Mouse (Mus musculus) heart, embryonic 10.5 days (tissue): Measurements from ENCODE around the gene Sec23b. TPM values are rescaled to one million over a fixed set of nuclear protein-coding genes. Genes with fewer than 3 reads are reported as not detected.

Experiments used
- DNase-seq: peaks from one replicate; pipeline ENCODE4 v3.0.0-alpha.2; 2017; ENCODE audit warnings: low spot score
- H3K27ac ChIP-seq: fragments of 300-500 bp; sonication (generic); 2 replicates; pipeline ENCODE4 v1.5.1; 2016; ENCODE audit warnings: mild to moderate bottlenecking
- H3K27me3 ChIP-seq: fragments of 300-500 bp; sonication (generic); 2 replicates; pipeline ENCODE4 v1.6.1; 2016; ENCODE audit warnings: mild to moderate bottlenecking; ENCODE audit not compliant: poor library complexity, insufficient read depth, severe bottlenecking
- H3K36me3 ChIP-seq: fragments of 300-500 bp; sonication (generic); 2 replicates; pipeline ENCODE4 v1.6.1; 2016; ENCODE audit warnings: mild to moderate bottlenecking, moderate library complexity
- H3K4me1 ChIP-seq: fragments of 300-500 bp; sonication (generic); 2 replicates; pipeline ENCODE4 v1.6.1; 2016; ENCODE audit warnings: mild to moderate bottlenecking
- H3K4me3 ChIP-seq: fragments of 300-500 bp; sonication (generic); 2 replicates; pipeline ENCODE4 v1.5.1; 2016; ENCODE audit warnings: mild to moderate bottlenecking, moderate library complexity
- H3K9me3 ChIP-seq: fragments of 300-500 bp; sonication (generic); 2 replicates; pipeline ENCODE4 v1.6.1; 2016; ENCODE audit warnings: mild to moderate bottlenecking, moderate library complexity
- WGBS: fragments of 180-500 bp; shearing (Covaris S2); methylation state at CpG from one replicate; pipeline ENCODE4 v1.1.7; 2016; 5-methylcytosine and 5-hydroxymethylcytosine counted together
- polyA plus RNA-seq: library from polyadenylated mRNA; unstranded; fragments of >200 nt; fragmentation: Nextera tagmentation; extraction: Ambion mirVana; gene quantifications from 2 replicates; pipeline ENCODE4 v1.2.1, GENCODE M21; 2016

Gene Sec23b
- polyA plus RNA-seq, result 68.4 and 77.7 TPM in 2 replicates

DNA sequence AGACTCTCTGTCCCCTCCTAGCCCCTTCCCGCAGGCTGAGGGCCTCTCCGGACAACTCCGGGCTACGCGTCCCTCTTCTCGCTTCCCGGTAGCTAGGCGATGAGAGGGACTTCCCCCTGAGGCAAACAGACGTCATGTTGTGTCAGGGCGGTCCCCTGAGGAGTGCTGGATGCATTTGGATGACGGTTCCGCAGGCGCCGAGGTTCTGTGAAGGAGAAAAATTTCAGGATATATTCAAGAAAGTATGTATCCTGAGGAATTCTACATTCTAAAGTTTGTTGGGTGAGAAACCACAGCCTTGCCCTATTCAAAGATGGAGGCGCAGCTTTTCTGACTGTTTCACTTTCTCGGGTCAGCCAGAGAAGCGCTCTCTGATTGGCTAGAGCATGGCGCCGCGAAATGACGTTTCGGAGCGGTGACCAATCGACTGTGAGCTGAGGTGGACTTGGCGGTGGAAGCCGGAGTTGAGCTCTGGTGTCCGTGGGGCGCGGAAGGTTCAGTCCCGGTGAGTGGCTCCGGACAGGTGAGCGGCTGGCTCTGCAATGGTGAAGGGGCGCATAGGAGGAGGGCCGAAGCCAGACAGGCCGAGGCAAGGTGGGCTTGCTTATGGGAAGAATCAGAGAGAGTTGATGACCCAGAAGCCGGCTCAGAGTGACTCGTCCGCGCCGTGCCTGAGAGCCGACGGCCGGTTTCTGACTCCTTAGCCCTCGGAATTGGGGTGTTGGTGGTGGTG, at the start of gene Sec23b:
Sec23b (plus strand) TSS at position 410 of the 733 bp plus-strand sequence.
- peak within 1 kb of the TSS; percentile 94 for H3K27ac ChIP-seq
- peak; percentile 98 for DNase-seq
- H3K36me3 ChIP-seq, result peaks cover 15% of the 10 kb centered on the region
- WGBS, result under 1% methylated on average over 44 of the region's 44 CpGs
- peaks cover 11% of the 10 kb centered on the region; the same call in 1 of the 2 replicates for H3K4me1 ChIP-seq
- H3K27me3 ChIP-seq, result no peaks in the 10 kb centered on the region
- H3K9me3 ChIP-seq, result no peaks in the 10 kb centered on the region
- H3K4me3 ChIP-seq, result peak within 1 kb of the TSS; percentile 94

DNA sequence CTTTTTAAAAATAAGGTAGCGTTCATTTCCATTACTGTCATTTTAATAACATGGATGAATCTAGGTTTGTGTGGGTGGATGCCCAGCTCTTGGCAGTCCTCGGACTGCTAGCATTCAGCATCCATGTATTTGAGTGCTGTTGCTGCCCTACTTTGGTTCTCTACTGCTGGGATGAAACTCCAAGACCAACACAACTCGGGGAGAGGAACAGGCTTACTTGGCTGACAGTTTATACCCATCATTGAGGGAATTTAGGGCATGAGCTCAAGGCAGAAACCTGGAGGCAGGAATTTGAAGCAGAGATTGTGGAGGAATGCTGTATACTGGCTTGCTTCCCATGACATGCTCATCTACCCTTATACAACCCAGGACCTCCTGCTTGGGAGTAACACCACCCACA, 41.4 kb upstream of the Sec23b start:
- Histone ChIP-seq H3K4me1 (0 out of 2 replicates have a peak, but pooled peaks cover 3% of the 10 kb centered on the region), H3K27ac (no peak overlapping the region), H3K9me3 (no peaks in the 10 kb centered on the region), H3K27me3 (no peaks in the 10 kb centered on the region), H3K36me3 (no peaks in the 10 kb centered on the region), H3K4me3 (no peak overlapping the region)
- peak; percentile 16 for DNase-seq
- 84% methylated on average over 3 of the region's 3 CpGs for WGBS

DNA sequence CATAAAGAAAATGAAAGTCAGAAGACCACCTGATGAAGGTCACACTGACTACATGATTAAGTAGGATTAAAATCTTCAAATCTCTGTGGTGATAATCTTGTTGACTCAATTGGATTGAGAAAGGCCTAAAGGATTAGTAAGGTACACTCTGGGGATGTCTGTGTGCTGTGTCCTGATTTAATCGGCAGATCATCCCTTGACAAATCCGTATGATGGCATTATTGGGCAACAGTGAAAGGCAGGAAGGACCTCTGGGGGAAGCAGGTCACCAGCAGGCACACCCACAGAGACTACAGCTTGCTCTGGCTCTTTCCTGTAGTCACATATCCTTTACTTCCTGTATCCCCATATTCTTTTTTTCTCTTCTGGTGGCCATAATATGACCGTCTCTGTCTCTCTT, 36.3 kb upstream of the Sec23b start:
- Histone ChIP-seq H3K4me1 (0 out of 2 replicates have a peak, but pooled peaks cover 3% of the 10 kb centered on the region), H3K4me3 (no peak overlapping the region), H3K36me3 (no peaks in the 10 kb centered on the region), H3K9me3 (no peaks in the 10 kb centered on the region), H3K27ac (no peak overlapping the region), H3K27me3 (no peaks in the 10 kb centered on the region)
- no peak for DNase-seq
- 69% methylated on average over 3 of the region's 3 CpGs for WGBS

DNA sequence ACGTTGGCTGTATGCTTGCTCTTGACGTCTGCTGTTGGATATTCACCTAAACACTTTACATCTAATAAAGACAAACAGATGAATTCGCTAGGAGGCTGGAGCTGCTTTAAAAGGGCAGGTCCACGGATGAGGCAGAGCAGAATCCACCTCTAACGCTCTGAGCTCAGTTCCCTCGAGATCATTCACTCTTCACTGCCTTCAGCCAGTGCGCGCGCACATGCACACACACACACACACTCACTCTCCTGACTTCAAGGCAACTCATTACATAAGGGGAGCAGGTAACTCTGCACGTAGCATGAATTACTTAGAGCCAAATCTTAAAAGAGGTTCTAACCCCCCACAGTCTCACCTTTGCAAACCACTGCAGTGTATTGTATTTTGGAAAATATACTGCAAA, 30.2 kb upstream of the Sec23b start:
- peaks cover 8% of the 10 kb centered on the region for H3K4me1 ChIP-seq
- no peaks in the 10 kb centered on the region for H3K9me3 ChIP-seq
- 0 out of 2 replicates have a peak, but pooled peaks cover 2% of the 10 kb centered on the region for H3K36me3 ChIP-seq
- H3K27me3 ChIP-seq, result no peaks in the 10 kb centered on the region
- DNase-seq, result no peak
- no peak overlapping the region for H3K4me3 ChIP-seq
- H3K27ac ChIP-seq, result no peak overlapping the region
- WGBS, result 53% methylated on average over 10 of the region's 10 CpGs

DNA sequence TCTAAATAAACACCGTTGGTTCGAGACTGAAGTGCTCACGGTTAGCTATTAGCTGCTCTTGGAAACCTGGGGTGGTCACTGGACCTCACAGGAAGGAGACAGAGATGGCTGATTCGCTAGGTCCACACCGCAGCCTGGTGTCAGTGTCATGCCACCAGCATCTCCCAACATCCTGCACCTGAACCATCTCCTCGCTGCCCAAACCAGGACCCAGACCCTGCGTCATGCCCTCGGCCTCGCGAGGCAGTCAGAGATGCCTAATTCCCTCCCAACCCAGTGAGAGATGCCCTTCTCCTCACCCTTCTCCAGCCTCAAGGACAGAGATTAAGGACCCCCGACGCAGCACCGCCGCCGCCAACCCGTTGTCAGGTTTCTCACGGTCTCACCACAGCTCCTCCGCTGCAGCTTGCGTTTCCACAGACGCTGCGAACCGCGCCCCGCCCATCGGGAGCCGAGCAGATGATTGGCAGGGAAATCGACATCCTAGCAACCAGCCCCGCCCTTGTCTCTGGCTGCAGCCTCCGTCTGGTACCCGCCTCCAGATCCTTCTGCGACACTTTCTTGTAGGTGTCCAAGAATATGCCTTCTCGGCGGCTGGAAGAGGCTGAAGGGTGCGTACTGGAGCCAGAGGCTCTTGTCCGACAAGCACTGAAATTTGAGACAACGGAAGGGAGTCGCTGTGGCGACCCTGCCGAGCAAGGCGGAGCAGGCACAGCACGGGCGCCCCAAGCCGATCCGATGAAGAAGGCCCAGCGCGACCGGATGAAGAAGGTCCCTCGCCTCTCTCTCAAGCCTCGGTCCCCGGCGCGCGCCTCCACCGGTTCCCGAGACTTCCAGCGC, 28.8 kb upstream of the Sec23b start, which contains the start of the genes Dzank1 and Polr3f:
Dzank1 (minus strand) TSS at position 434 of the 840 bp plus-strand sequence.
Polr3f (plus strand) TSS at position 738 of the 840 bp plus-strand sequence.
- peak; percentile 99 for DNase-seq
- Histone ChIP-seq H3K4me1 (peaks cover 8% of the 10 kb centered on the region), H3K27ac (peak within 1 kb of the TSS; percentile 93), H3K9me3 (no peaks in the 10 kb centered on the region), H3K27me3 (no peaks in the 10 kb centered on the region), H3K4me3 (peak within 1 kb of the TSS; percentile 97), H3K36me3 (peaks cover 11% of the 10 kb centered on the region)
- 1% methylated on average over 56 of the region's 56 CpGs for WGBS

DNA sequence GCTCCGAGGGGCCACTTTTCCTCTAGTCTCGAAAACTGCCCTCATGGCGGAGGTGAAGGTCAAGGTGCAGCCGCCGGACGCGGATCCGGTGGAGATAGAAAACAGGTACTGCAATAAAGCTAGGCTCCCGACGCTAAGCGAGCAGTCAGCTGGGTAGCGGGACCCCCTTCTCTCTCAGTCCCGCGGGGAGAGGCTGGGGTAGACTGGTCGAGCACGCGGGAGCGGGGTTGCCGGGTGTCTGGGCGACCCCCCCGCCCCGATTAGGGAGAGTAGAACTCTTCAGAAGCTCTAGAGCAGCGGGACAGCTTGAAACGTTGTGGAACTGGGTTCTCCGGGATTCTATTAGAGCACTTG, 28.2 kb upstream of the Sec23b start:
- under 1% methylated on average over 25 of the region's 25 CpGs for WGBS
- Histone ChIP-seq H3K27ac (peak overlapping the region; percentile 93), H3K4me3 (peak overlapping the region; percentile 97), H3K27me3 (no peaks in the 10 kb centered on the region), H3K9me3 (no peaks in the 10 kb centered on the region), H3K36me3 (peaks cover 16% of the 10 kb centered on the region), H3K4me1 (peaks cover 8% of the 10 kb centered on the region)
- DNase-seq, result no peak

DNA sequence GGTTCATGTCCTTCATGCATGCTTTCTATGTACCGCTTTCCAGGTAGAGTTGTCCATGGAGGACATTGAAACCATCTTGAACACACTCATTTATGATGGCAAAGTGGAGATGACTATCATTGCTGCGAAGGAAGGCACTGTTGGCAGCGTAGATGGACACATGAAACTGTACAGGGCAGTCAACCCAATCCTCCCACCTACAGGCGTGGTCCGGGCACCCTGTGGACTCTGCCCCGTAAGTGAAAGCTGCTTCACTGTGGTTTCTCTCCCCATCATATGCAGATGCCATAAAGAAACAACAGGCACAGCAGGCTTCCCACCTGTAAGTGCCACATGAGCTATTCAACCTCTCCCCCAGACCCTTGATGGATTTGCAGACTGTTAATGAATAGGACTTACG, 18.9 kb upstream of the Sec23b start:
- no peak overlapping the region for H3K27ac ChIP-seq
- H3K27me3 ChIP-seq, result no peaks in the 10 kb centered on the region
- H3K9me3 ChIP-seq, result no peaks in the 10 kb centered on the region
- no peak overlapping the region for H3K4me3 ChIP-seq
- WGBS, result 93% methylated on average over 7 of the region's 7 CpGs
- H3K36me3 ChIP-seq, result peaks cover 94% of the 10 kb centered on the region
- DNase-seq, result no peak
- no peaks in the 10 kb centered on the region for H3K4me1 ChIP-seq

DNA sequence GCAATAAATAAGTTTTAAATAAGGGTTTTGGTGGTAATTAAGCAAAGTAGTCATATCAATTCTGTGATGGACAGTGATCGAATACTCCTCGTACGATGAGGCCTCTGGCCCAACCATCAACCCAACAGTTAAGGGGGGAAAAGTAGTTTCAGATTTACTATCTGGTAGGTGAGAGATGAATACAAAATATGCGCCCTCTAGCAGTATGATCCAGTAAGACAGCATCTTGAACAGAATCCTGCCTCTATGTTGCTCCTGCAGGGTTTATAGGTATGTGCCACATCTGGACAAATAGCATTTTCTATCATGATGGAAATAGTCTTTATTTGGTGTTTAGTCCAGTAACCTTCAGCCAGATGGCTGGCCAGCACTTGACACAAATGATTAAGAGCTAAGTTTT, 14.8 kb upstream of the Sec23b start:
- H3K36me3 ChIP-seq, result peaks cover 85% of the 10 kb centered on the region
- H3K27ac ChIP-seq, result no peak overlapping the region
- no peaks in the 10 kb centered on the region for H3K9me3 ChIP-seq
- DNase-seq, result no peak
- H3K27me3 ChIP-seq, result no peaks in the 10 kb centered on the region
- H3K4me1 ChIP-seq, result no peaks in the 10 kb centered on the region
- WGBS, result 90% methylated on average over 4 of the region's 4 CpGs
- no peak overlapping the region for H3K4me3 ChIP-seq

DNA sequence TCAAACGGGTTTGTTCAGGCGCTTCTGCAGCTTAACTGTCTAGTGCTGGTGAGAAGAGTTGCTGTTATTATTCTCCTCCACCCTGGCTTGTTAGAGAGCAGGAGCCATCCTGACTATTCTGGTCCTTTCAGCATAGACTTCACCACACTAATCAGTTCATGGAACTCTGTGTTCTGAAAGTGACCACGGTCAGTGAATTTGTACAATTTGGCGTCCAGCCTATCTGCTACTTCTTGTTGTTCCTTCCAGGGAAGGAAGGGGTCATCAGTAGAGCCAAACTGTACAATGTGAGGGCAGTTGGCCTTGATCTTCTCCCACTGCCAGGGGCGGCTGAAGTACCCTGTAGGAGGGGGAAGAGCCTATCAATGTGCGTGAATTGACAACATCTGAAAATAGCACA, 12.4 kb upstream of the Sec23b start:
- WGBS, result 75% methylated on average over 6 of the region's 6 CpGs
- peaks cover 81% of the 10 kb centered on the region for H3K36me3 ChIP-seq
- no peak for DNase-seq
- no peak overlapping the region for H3K27ac ChIP-seq
- no peaks in the 10 kb centered on the region for H3K4me1 ChIP-seq
- H3K27me3 ChIP-seq, result no peaks in the 10 kb centered on the region
- H3K4me3 ChIP-seq, result no peak overlapping the region
- H3K9me3 ChIP-seq, result no peaks in the 10 kb centered on the region

DNA sequence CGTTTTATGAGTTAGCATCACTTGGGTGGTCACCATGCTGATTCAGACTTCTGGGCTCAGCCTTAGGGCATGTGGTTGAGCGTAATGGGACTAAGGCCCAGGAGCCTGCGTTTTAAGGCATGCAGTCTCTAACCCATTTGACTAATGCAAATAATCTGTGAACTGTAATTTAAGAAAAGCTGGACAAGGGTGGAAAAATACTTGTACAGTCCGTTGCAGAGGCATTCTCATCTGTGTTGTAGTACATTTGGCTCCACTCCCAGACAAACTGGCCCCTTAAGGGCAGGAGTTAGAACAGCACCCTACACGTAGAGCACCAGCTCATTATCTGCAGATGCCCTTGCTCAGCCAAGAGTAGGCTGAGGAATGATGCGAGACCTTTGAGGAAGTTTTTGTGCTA, 11.4 kb upstream of the Sec23b start:
- DNase-seq, result no peak
- no peak overlapping the region for H3K27ac ChIP-seq
- no peaks in the 10 kb centered on the region for H3K27me3 ChIP-seq
- no peak overlapping the region for H3K4me3 ChIP-seq
- no peaks in the 10 kb centered on the region for H3K9me3 ChIP-seq
- H3K36me3 ChIP-seq, result peaks cover 71% of the 10 kb centered on the region
- 77% methylated on average over 6 of the region's 6 CpGs for WGBS
- H3K4me1 ChIP-seq, result no peaks in the 10 kb centered on the region

DNA sequence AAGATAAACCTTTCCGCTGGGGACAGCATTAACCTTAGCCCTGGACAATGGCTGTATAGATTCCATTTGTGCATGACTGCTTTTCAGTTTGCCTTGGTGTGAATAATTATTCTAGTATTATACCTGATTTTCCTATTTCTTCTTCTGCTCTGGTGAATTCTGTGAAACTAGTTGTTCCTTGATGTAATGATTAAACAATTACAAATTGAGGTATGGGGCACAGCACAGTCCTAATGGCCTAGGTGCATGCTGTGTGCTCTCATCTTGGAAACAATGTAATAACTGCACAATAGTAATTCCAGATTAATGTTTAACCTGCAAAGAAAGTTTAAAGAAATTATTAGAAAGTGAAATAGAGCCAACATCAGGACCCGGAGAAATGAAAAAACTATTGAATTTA, 11.0 kb upstream of the Sec23b start:
- WGBS, result 87% methylated on average over 2 of the region's 2 CpGs
- Histone ChIP-seq H3K4me1 (no peaks in the 10 kb centered on the region), H3K36me3 (peaks cover 67% of the 10 kb centered on the region)

DNA sequence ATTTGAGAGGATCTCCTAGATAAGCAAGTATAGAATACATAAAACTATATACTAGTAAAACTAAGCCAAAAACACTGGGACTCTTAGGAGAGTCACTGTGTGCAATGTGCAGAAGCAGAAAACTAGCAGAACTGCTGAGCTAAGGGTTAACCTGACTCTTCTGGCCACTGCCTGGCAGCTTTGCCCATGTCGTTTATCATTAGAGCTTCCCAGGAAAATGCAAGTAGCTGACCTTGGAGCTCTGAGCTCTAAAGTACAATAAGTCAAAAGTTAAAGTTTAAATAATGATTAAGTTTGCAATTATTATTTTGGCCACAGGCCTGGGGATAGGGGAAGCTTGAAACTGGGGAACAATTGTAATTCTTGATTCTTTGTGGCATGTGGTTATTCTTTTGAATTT, 10.5 kb upstream of the Sec23b start:
- no peak for DNase-seq
- no peak overlapping the region for H3K27ac ChIP-seq
- no peaks in the 10 kb centered on the region for H3K27me3 ChIP-seq
- H3K36me3 ChIP-seq, result peaks cover 63% of the 10 kb centered on the region
- H3K9me3 ChIP-seq, result no peaks in the 10 kb centered on the region
- no peaks in the 10 kb centered on the region for H3K4me1 ChIP-seq
- no peak overlapping the region for H3K4me3 ChIP-seq
- 49% methylated on average over 1 of the region's 1 CpGs for WGBS

More for the DNA sequence above, 11.0 kb upstream of the Sec23b start:
- DNase-seq, result no peak
- Histone ChIP-seq H3K27ac (no peak overlapping the region), H3K4me3 (no peak overlapping the region), H3K9me3 (no peaks in the 10 kb centered on the region), H3K27me3 (no peaks in the 10 kb centered on the region)

DNA sequence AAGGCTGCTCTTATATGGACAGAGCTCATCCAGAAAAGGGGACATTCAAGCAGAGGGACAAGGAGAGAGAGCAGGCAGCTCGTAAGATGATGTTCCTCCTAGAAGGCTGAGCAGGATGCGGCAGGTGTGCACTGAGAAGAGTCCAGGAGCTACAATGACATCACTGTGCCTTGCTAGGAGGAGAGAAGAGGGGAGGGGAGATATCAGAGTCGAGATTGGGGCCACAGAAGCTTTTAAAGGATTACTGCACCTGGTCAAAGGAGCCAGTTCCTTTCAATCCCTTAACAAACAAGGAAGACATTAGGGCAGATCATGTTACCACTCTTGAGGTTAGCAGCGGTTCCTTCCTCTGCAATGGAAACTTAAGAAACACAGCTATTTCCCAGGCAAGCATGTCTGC, 8.5 kb upstream of the Sec23b start:
- 72% methylated on average over 4 of the region's 4 CpGs for WGBS
- H3K27me3 ChIP-seq, result no peaks in the 10 kb centered on the region
- no peak overlapping the region for H3K4me3 ChIP-seq
- H3K9me3 ChIP-seq, result no peaks in the 10 kb centered on the region
- no peak for DNase-seq
- peaks cover 45% of the 10 kb centered on the region for H3K36me3 ChIP-seq
- no peaks in the 10 kb centered on the region for H3K4me1 ChIP-seq
- no peak overlapping the region for H3K27ac ChIP-seq
